Mouse (Mus musculus) MEL (cell line): Measurements from ENCODE around the gene Rfx1. TPM values are rescaled to one million over a fixed set of nuclear protein-coding genes. Genes with fewer than 3 reads are reported as not detected.

Experiments used
- DNase-seq: peaks from one replicate; pipeline ENCODE4 v3.0.0; 2011; ENCODE audit warnings: low read depth, low spot score
- H3K27ac ChIP-seq: 2 replicates; pipeline ENCODE4 v1.5.1; 2012; ENCODE audit warnings: low read depth, mild to moderate bottlenecking, control low read depth, low read length, moderate library complexity; ENCODE audit not compliant: control insufficient read depth
- H3K27me3 ChIP-seq, 2 experiments: fragments of 150-350 bp in 1 of 2; sonication (generic) in 1 of 2; 2 replicates each; pipeline ENCODE4 v1.6.1; 2012; ENCODE audit warnings: low read length in 2 of 2, mild to moderate bottlenecking in 2 of 2, improper control_type of control experiment in 1 of 2, moderate library complexity in 1 of 2; ENCODE audit not compliant: insufficient read depth in 2 of 2, control insufficient read depth in 1 of 2
- H3K36me3 ChIP-seq, 2 experiments: 2 replicates each; pipeline ENCODE4 v1.6.1; 2012 to 2014; ENCODE audit warnings: low read length in 2 of 2, improper control_type of control experiment in 1 of 2, inconsistent platforms in 1 of 2, mild to moderate bottlenecking in 1 of 2; ENCODE audit not compliant: insufficient read depth in 2 of 2, control insufficient read depth in 1 of 2
- H3K4me1 ChIP-seq, 2 experiments: fragments of 150-350 bp in 1 of 2; sonication (generic) in 1 of 2; 2 replicates each; pipeline ENCODE4 v1.6.1; 2012; ENCODE audit warnings: low read length in 2 of 2, improper control_type of control experiment in 1 of 2, mild to moderate bottlenecking in 1 of 2; ENCODE audit not compliant: insufficient read depth in 2 of 2, control insufficient read depth in 1 of 2
- H3K4me3 ChIP-seq, 2 experiments: fragments of 150-350 bp in 1 of 2; sonication (generic) in 1 of 2; 2 replicates each; pipeline ENCODE4 v1.5.1; 2012; ENCODE audit warnings: low read depth in 2 of 2, low read length in 2 of 2, mild to moderate bottlenecking in 2 of 2, moderate library complexity in 2 of 2, control low read depth in 1 of 2, improper control_type of control experiment in 1 of 2; ENCODE audit not compliant: control insufficient read depth in 1 of 2, insufficient read depth in 1 of 2
- H3K79me2 ChIP-seq: 2 replicates; pipeline ENCODE4 v1.6.1; 2012; ENCODE audit warnings: mild to moderate bottlenecking, low read length, moderate library complexity; ENCODE audit not compliant: control insufficient read depth, poor library complexity, insufficient read depth
- H3K9ac ChIP-seq: 2 replicates; pipeline ENCODE4 v1.6.1; 2012; ENCODE audit warnings: low read depth, mild to moderate bottlenecking, control low read depth, low read length, moderate library complexity; ENCODE audit not compliant: control insufficient read depth, poor library complexity, severe bottlenecking
- H3K9me3 ChIP-seq: fragments of 150-350 bp; sonication (generic); replicated peaks from 2 replicates; pipeline ENCODE4 v1.6.1; 2012; ENCODE audit warnings: mild to moderate bottlenecking, low read length, improper control_type of control experiment, moderate library complexity; ENCODE audit not compliant: insufficient read depth
- BHLHE40 ChIP-seq: IDR thresholded peaks from 2 replicates; pipeline ENCODE4 v1.6.1; 2012; ENCODE audit warnings: low read depth, mild to moderate bottlenecking, inconsistent platforms, low read length, improper control_type of control experiment, borderline replicate concordance
- CHD2 ChIP-seq: IDR thresholded peaks from 2 replicates; pipeline ENCODE4 v1.6.1; 2011; ENCODE audit warnings: low read length, improper control_type of control experiment
- CTCF ChIP-seq, 3 experiments: IDR thresholded peaks in 2 of 3; conservative IDR thresholded peaks in 1 of 3; 2 replicates each; pipeline ENCODE4 v1.5.1; 2011 to 2012; ENCODE audit warnings: low read length in 3 of 3, low read depth in 2 of 3, mild to moderate bottlenecking in 2 of 3, improper control_type of control experiment in 1 of 3, inconsistent platforms in 1 of 3, mixed read lengths in 1 of 3, moderate library complexity in 1 of 3; ENCODE audit not compliant: control insufficient read depth in 1 of 3, insufficient read depth in 1 of 3, poor library complexity in 1 of 3, severe bottlenecking in 1 of 3
- E2F4 ChIP-seq: IDR thresholded peaks from 2 replicates; pipeline ENCODE4 v1.6.1; 2011; ENCODE audit warnings: low read depth, low read length, improper control_type of control experiment, borderline replicate concordance
- ELF1 ChIP-seq: IDR thresholded peaks from 2 replicates; pipeline ENCODE4 v1.6.1; 2014; ENCODE audit warnings: low read depth, mild to moderate bottlenecking, inconsistent platforms, low read length, improper control_type of control experiment, moderate library complexity
- EP300 ChIP-seq, 2 experiments: IDR thresholded peaks; 2 replicates each; pipeline ENCODE4 v1.6.1; 2011; ENCODE audit warnings: improper control_type of control experiment in 2 of 2, low read length in 2 of 2, low read depth in 1 of 2, mild to moderate bottlenecking in 1 of 2
- ETS1 ChIP-seq: IDR thresholded peaks from 2 replicates; pipeline ENCODE4 v1.6.1; 2012; ENCODE audit warnings: low read depth, mild to moderate bottlenecking, inconsistent platforms, low read length, improper control_type of control experiment, moderate library complexity
- GATA1 ChIP-seq: IDR thresholded peaks from 2 replicates; pipeline ENCODE4 v1.6.1; 2011; ENCODE audit warnings: low read depth, low read length, improper control_type of control experiment
- HCFC1 ChIP-seq: IDR thresholded peaks from 2 replicates; pipeline ENCODE4 v1.6.1; 2012; ENCODE audit warnings: low read depth, mild to moderate bottlenecking, inconsistent platforms, low read length, improper control_type of control experiment, moderate library complexity
- JUND ChIP-seq: IDR thresholded peaks from 2 replicates; pipeline ENCODE4 v1.6.1; 2011; ENCODE audit warnings: low read depth, mild to moderate bottlenecking, improper control_type of control experiment, low read length
- KAT2A ChIP-seq: conservative IDR thresholded peaks from 2 replicates; pipeline ENCODE4 v1.6.1; 2012; ENCODE audit warnings: low read depth, low read length, improper control_type of control experiment, inconsistent platforms
- MAX ChIP-seq: IDR thresholded peaks from 2 replicates; pipeline ENCODE4 v1.6.1; 2011; ENCODE audit warnings: low read length, improper control_type of control experiment
- MAZ ChIP-seq: IDR thresholded peaks from 2 replicates; pipeline ENCODE4 v1.6.1; 2012; ENCODE audit warnings: low read depth, mild to moderate bottlenecking, inconsistent platforms, low read length, improper control_type of control experiment
- MXI1 ChIP-seq: IDR thresholded peaks from 2 replicates; pipeline ENCODE4 v1.6.1; 2011; ENCODE audit warnings: mild to moderate bottlenecking, low read depth, low read length, improper control_type of control experiment
- MYB ChIP-seq: IDR thresholded peaks from 2 replicates; pipeline ENCODE4 v1.6.1; 2011; ENCODE audit warnings: mild to moderate bottlenecking, low read depth, low read length, improper control_type of control experiment
- MYC ChIP-seq: IDR thresholded peaks from 2 replicates; pipeline ENCODE4 v1.6.1; 2011; ENCODE audit warnings: low read depth, mild to moderate bottlenecking, low read length, improper control_type of control experiment, moderate library complexity
- NELFE ChIP-seq: IDR thresholded peaks from 2 replicates; pipeline ENCODE4 v1.6.1; 2011; ENCODE audit warnings: low read depth, low read length, improper control_type of control experiment
- NRF1 ChIP-seq: IDR thresholded peaks from 2 replicates; pipeline ENCODE4 v1.6.1; 2014; ENCODE audit warnings: low read depth, mild to moderate bottlenecking, inconsistent platforms, low read length, improper control_type of control experiment, moderate library complexity; ENCODE audit not compliant: poor library complexity, insufficient read depth, severe bottlenecking
- POLR2A ChIP-seq, 2 experiments: IDR thresholded peaks; 2 replicates each; pipeline ENCODE4 v1.6.1; 2011 to 2012; ENCODE audit warnings: low read length in 2 of 2, mild to moderate bottlenecking in 2 of 2, control low read depth in 1 of 2, improper control_type of control experiment in 1 of 2, low read depth in 1 of 2, moderate library complexity in 1 of 2; ENCODE audit not compliant: control insufficient read depth in 1 of 2, insufficient read depth in 1 of 2, poor library complexity in 1 of 2
- POLR2AphosphoS2 ChIP-seq: IDR thresholded peaks from 2 replicates; pipeline ENCODE4 v1.6.1; 2011; ENCODE audit warnings: low read length, improper control_type of control experiment
- SIN3A ChIP-seq: IDR thresholded peaks from 2 replicates; pipeline ENCODE4 v1.6.1; 2012; ENCODE audit warnings: low read length, improper control_type of control experiment, inconsistent platforms
- SMC3 ChIP-seq: IDR thresholded peaks from 2 replicates; pipeline ENCODE4 v1.6.1; 2011; ENCODE audit warnings: low read depth, low read length, improper control_type of control experiment
- TAL1 ChIP-seq: IDR thresholded peaks from 2 replicates; pipeline ENCODE4 v1.6.1; 2012; ENCODE audit warnings: mild to moderate bottlenecking, inconsistent platforms, low read length, moderate library complexity, mixed read lengths
- TBP ChIP-seq: IDR thresholded peaks from 2 replicates; pipeline ENCODE4 v1.8.0; 2011; ENCODE audit warnings: low read depth, low read length, improper control_type of control experiment
- TCF12 ChIP-seq: IDR thresholded peaks from 2 replicates; pipeline ENCODE4 v1.6.1; 2014; ENCODE audit warnings: low read depth, mild to moderate bottlenecking, inconsistent platforms, low read length, improper control_type of control experiment, moderate library complexity
- UBTF ChIP-seq: IDR thresholded peaks from 2 replicates; pipeline ENCODE4 v1.6.1; 2012; ENCODE audit warnings: low read depth, mild to moderate bottlenecking, inconsistent platforms, low read length, improper control_type of control experiment, moderate library complexity, borderline replicate concordance; ENCODE audit not compliant: insufficient read depth
- USF1 ChIP-seq: IDR thresholded peaks from 2 replicates; pipeline ENCODE4 v1.6.1; 2014; ENCODE audit warnings: low read depth, mild to moderate bottlenecking, inconsistent platforms, low read length, improper control_type of control experiment, moderate library complexity
- USF2 ChIP-seq, 2 experiments: IDR thresholded peaks; 2 replicates each; pipeline ENCODE4 v1.6.1; 2011 to 2012; ENCODE audit warnings: improper control_type of control experiment in 2 of 2, low read length in 2 of 2, borderline replicate concordance in 1 of 2, inconsistent platforms in 1 of 2, low read depth in 1 of 2, mild to moderate bottlenecking in 1 of 2; ENCODE audit not compliant: insufficient read depth in 1 of 2
- ZKSCAN1 ChIP-seq: IDR thresholded peaks from 2 replicates; pipeline ENCODE4 v1.6.1; 2012; ENCODE audit warnings: low read depth, mild to moderate bottlenecking, inconsistent platforms, low read length, improper control_type of control experiment, moderate library complexity
- ZMIZ1 ChIP-seq: IDR thresholded peaks from 2 replicates; pipeline ENCODE4 v1.6.1; 2012; ENCODE audit warnings: low read depth, mild to moderate bottlenecking, inconsistent platforms, low read length, improper control_type of control experiment, moderate library complexity
- polyA plus RNA-seq, 2 experiments: library from polyadenylated mRNA; stranded (reverse) in 1 of 2; unstranded in 1 of 2; fragments of >175 nt in 1 of 2; fragments of >200 nt in 1 of 2; gene quantifications; 2 replicates each; pipeline versions ENCODE4 v1.2.1 to v1.2.4; 2012; ENCODE audit warnings: low replicate concordance in 2 of 2, low read depth in 1 of 2; ENCODE audit not compliant: insufficient read length in 2 of 2, insufficient read depth in 1 of 2, missing spikeins in 1 of 2
- total RNA-seq: library from RNA; depleted of rRNA; stranded (reverse); fragments of 300-350 nt; gene quantifications from 2 replicates; pipeline ENCODE4 v1.2.3, GENCODE M21; 2012

Rfx1 gene
- total and polyA plus RNA-seq, 3 experiments: 3.9 to 10.4 TPM; not detected in 1

GRCm38 (mm10) chr8:84104221-84104620 is 37.6 kb downstream of the Rfx1 start (continued):
- TF ChIP-seq POLR2AphosphoS2: no peak
- no peak for TF ChIP-seq E2F4
- TF ChIP-seq MXI1: no peak
- TF ChIP-seq SMC3: peak; percentile 17; the same call in 1 of the 2 replicates
- TF ChIP-seq TAL1: no peak
- TF ChIP-seq MYB: no peak
- peak; percentile 37; the same call in 1 of the 2 replicates for TF ChIP-seq SIN3A
- no peak for TF ChIP-seq ETS1
- 0 out of 2 replicates have a peak, but pooled peaks have one; percentile 38 for TF ChIP-seq ZMIZ1

- no peaks in the 10 kb centered on the region for H3K9me3 ChIP-seq
- H3K79me2 ChIP-seq: peaks cover 9% of the 10 kb centered on the region
- H3K4me1 ChIP-seq: peaks cover 2 to 13% of the 10 kb centered on the region in 2 experiments; a peak in 3 of 4 replicates
- no peak within 1 kb of the TSS for H3K27ac ChIP-seq
- TF ChIP-seq NELFE: peak; percentile 59
- TF ChIP-seq KAT2A: peak; percentile 48; the same call in 1 of the 2 replicates
- peak; percentile 77 for TF ChIP-seq HCFC1
- no peak for TF ChIP-seq ZKSCAN1
- no peak for TF ChIP-seq USF1
- TF ChIP-seq NRF1: 0 out of 2 replicates have a peak, but pooled peaks have one; percentile 9
- peak; percentile 46; the same call in 1 of the 2 replicates for TF ChIP-seq MAX
- TF ChIP-seq POLR2A (IDR thresholded peaks at IDR 0.05; ENCODE audit: control insufficient read depth in 1 of 2, insufficient read depth in 1 of 2, low read depth in 1 of 2, low read length in 2 of 2, poor library complexity in 1 of 2): peak in 1 of 2 experiments; percentile 67; a peak in 2 of 4 replicates
- TF ChIP-seq UBTF: no peak
- TF ChIP-seq TAL1: no peak
- no peak for TF ChIP-seq CTCF (IDR thresholded peaks at IDR 0.05 in 2 of 3, conservative IDR thresholded peaks at IDR 0.05 in 1 of 3; ENCODE audit: control insufficient read depth in 1 of 3, insufficient read depth in 1 of 3, low read depth in 2 of 3, low read length in 3 of 3, poor library complexity in 1 of 3, severe bottlenecking in 1 of 3)
- no peak for TF ChIP-seq E2F4
- no peak for TF ChIP-seq BHLHE40
- no peak for TF ChIP-seq MYC
- TF ChIP-seq GATA1: peak; percentile 34; the same call in 1 of the 2 replicates
- TF ChIP-seq TBP: no peak; the same call in 1 of the 2 replicates
- no peak for TF ChIP-seq USF2 (IDR thresholded peaks at IDR 0.05; ENCODE audit: borderline replicate concordance in 1 of 2, insufficient read depth in 1 of 2, low read depth in 1 of 2, low read length in 2 of 2)
- no peak for TF ChIP-seq ETS1
- TF ChIP-seq POLR2AphosphoS2: 0 out of 2 replicates have a peak, but pooled peaks have one; percentile 34
- TF ChIP-seq ELF1: peak; percentile 90
- TF ChIP-seq EP300 (IDR thresholded peaks at IDR 0.05; ENCODE audit: low read depth in 1 of 2, low read length in 2 of 2): no peak
- peak; percentile 62 for TF ChIP-seq TCF12
- TF ChIP-seq JUND: no peak
- TF ChIP-seq MAZ: peak; percentile 86; the same call in 1 of the 2 replicates
- TF ChIP-seq CHD2: peak; percentile 77
- peak; percentile 68; the same call in 1 of the 2 replicates for TF ChIP-seq SIN3A
- DNase-seq: peak; percentile 99
- H3K36me3 ChIP-seq: peaks cover 0 to 9% of the 10 kb centered on the region in 2 experiments; a peak in 2 of 4 replicates
- no peaks in the 10 kb centered on the region for H3K27me3 ChIP-seq
- H3K9ac ChIP-seq: peak within 1 kb of the TSS; percentile 58
- H3K4me3 ChIP-seq: peak within 1 kb of the TSS; percentile 58 to 73
Measured at GRCm38 (mm10) chr8:84104697-84105609, 38.3 kb downstream of the Rfx1 start, which contains the start of gene Dcaf15. Gene Dcaf15, minus strand, starts transcription at chr8:84104768.
